Mouse (Mus musculus) kidney, adult 9 months (tissue): ENCODE results near the gene Tmem30b.

ENCODE experiments used
- DNase-seq: peaks from one replicate; pipeline ENCODE4 v3.0.0; 2022

Gene Tmem30b

DNA sequence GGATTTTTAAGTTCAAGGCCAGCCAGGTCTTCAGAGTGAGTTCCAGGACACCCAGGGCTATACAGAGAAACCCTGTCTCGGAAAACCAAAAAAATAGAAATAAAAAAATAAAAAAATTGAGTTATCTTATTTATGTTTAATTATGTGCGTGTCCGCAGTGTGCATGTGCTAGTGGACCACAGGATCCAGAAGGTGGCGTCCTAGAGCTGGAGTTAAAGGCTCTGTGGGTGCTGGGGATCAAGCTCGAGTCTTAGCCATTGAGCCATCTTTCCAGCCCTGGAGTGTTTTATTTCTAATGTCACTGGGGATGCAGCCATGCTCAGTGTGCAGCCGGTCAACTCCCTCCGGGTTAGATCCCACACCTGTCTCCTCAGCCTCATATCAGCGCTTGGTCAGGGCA, 29.7 kb downstream of the Tmem30b start:
- DNase-seq = no peak

DNA sequence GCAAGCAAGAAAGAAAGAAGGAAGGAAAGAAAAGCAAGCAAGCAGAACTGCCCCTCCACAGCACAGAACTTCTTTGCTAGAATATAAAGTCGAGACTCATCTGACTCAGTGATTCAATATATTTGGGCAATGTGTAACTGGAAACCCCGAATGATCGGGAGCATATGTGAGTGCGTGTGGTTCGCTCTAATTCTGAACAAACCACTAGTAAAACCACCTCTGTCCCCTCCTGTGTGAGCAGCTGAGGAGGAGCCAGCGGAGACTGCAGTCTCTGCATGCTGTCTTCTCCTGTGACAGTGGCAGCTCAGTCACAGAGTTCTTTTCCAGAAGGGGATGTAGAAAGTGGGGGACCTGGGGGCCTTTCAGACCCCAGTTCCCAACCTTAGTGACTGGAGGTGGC, 31.5 kb downstream of the Tmem30b start:
- no peak for DNase-seq

DNA sequence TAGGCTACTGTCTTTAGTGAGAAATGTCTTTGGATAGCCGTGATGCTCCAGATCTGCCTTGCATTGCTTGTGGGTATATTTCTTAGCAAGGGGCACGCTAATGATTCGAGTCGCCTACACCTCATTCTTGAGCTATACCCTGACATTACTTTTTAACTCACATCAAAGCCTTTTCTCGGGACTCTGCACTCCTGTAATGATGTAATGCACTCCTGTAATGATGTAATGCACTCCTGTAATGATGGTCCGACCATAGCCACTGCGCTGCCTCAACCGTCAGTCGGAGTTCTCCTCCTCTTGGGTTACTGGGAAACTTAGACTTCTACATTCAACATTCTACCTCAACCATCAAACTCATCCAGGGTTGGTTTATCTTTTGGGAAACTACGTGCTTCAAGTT, 32.2 kb downstream of the Tmem30b start:
- no peak for DNase-seq

DNA sequence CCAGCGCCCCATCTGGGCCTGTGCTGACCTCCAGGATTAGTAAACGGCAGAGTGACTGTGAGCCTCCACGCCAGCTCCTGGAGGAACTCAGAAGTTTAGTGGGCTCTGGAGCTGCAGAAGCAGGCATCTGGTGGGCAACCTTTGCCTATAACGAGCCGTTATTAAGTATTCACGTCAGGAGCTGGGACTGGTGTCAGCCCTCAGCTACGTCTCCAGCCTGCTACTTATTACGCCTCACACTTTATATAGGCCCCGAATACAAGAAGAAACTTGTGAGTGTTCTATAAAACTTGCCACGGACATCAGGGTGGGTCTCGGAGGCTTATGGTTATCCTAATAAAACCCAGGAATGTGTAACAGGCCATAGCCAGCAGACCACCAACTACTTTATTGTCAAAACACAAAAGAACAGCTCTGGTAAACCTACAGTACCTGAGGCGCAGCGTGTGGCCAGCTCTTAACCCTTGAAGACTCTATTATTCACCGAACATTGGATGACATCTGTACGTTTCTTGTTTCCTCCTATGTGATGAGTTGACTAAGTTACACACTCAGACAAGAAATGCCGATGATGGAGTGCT, 34.6 kb downstream of the Tmem30b start:
- DNase-seq = no peak

GRCm38 (mm10) chr12:73507105-73507504, 39.1 kb downstream of the Tmem30b start:
- no peak for DNase-seq

- DNase-seq = no peak
Observed at GRCm38 (mm10) chr12:73506648-73507047, 39.5 kb downstream of the Tmem30b start.

GRCm38 (mm10) chr12:73500689-73501326, 45.4 kb downstream of the Tmem30b start:
- no peak for DNase-seq

- no peak for DNase-seq
Observed at GRCm38 (mm10) chr12:73495172-73495571, 51.0 kb downstream of the Tmem30b start.

- DNase-seq = no peak
Observed at GRCm38 (mm10) chr12:73493929-73494530, 52.2 kb downstream of the Tmem30b start.
